Mouse (Mus musculus) heart, postnatal 0 days (tissue): Measurements from ENCODE around the gene Trim50. TPM values are rescaled to one million over a fixed set of nuclear protein-coding genes. Genes with fewer than 3 reads are reported as not detected.
A peak's percentile ranks its signal among the peaks of the same experiment; 100 is the strongest.
"Not testable (repeated sequence)": the region's sequence is repeated elsewhere in the genome, so short reads cannot be mapped to it uniquely, and the experiment has no call there.

Experiments used
- ATAC-seq: fragments of 200-750 bp; cut with Nextera tagmentation; 2 replicates; pipeline ENCODE4 v1.8.0; 2017; ENCODE audit warnings: low read depth, moderate number of reproducible peaks, moderate library complexity; ENCODE audit not compliant: insufficient read depth
- DNase-seq: peaks from one replicate; pipeline ENCODE4 v3.0.0-alpha.2; 2016; ENCODE audit warnings: low spot score
- H3K27ac ChIP-seq: fragments of 300-500 bp; sonication (generic); 2 replicates; pipeline ENCODE4 v1.5.1; 2014; ENCODE audit warnings: low read depth, mild to moderate bottlenecking
- H3K27me3 ChIP-seq: fragments of 300-500 bp; sonication (generic); 2 replicates; pipeline ENCODE4 v1.6.1; 2014; ENCODE audit warnings: low read length, mixed read lengths; ENCODE audit not compliant: control insufficient read depth, insufficient read depth
- H3K36me3 ChIP-seq: fragments of 300-500 bp; sonication (generic); replicated peaks from 2 replicates; pipeline ENCODE4 v1.6.1; 2014; ENCODE audit warnings: low read length, mixed read lengths; ENCODE audit not compliant: control insufficient read depth, insufficient read depth
- H3K4me1 ChIP-seq: fragments of 300-500 bp; sonication (generic); 2 replicates; pipeline ENCODE4 v1.6.1; 2014; ENCODE audit warnings: antibody characterized with exemption; ENCODE audit not compliant: control insufficient read depth, insufficient read depth
- H3K4me2 ChIP-seq: fragments of 300-500 bp; sonication (generic); 2 replicates; pipeline ENCODE4 v1.6.1; 2014; ENCODE audit warnings: low read depth, mild to moderate bottlenecking, low read length, moderate library complexity
- H3K4me3 ChIP-seq: fragments of 300-500 bp; sonication (generic); 2 replicates; pipeline ENCODE4 v1.5.1; 2014; ENCODE audit warnings: low read depth, low read length
- H3K9ac ChIP-seq: fragments of 300-500 bp; sonication (generic); replicated peaks from 2 replicates; pipeline ENCODE4 v1.6.1; 2014; ENCODE audit warnings: low read depth, low read length, mixed read lengths
- H3K9me3 ChIP-seq: fragments of 300-500 bp; sonication (generic); replicated peaks from 2 replicates; pipeline ENCODE4 v1.6.1; 2016; ENCODE audit warnings: low read length; ENCODE audit not compliant: control insufficient read depth
- CTCF ChIP-seq: IDR thresholded peaks from 2 replicates; pipeline ENCODE4 v1.5.1; 2016; ENCODE audit warnings: antibody characterized with exemption, control low read depth, low read depth
- EP300 ChIP-seq: IDR thresholded peaks from 2 replicates; pipeline ENCODE4 v1.6.1; 2016; ENCODE audit warnings: antibody characterized with exemption, low read depth
- WGBS: fragments of 180-500 bp; shearing (Covaris S2); extraction: QIAGEN DNeasy Blood & Tissue Kit; methylation state at CpG from one replicate; pipeline ENCODE4 v1.1.7; 2014; 5-methylcytosine and 5-hydroxymethylcytosine counted together
- polyA plus RNA-seq: library from polyadenylated mRNA; unstranded; fragments of >200 nt; fragmentation: Nextera tagmentation; extraction: Ambion mirVana; gene quantifications from 2 replicates; pipeline ENCODE4 v1.2.1, GENCODE M21; 2015
- total RNA-seq: library from RNA; depleted of rRNA; stranded (reverse); fragments of >200 nt; gene quantifications from 2 replicates; pipeline ENCODE4 v1.2.3, GENCODE M21; 2014; ENCODE audit warnings: low replicate concordance

Trim50 gene
- total and polyA plus RNA-seq, 2 experiments from 2014 or later, result not detected

DNA sequence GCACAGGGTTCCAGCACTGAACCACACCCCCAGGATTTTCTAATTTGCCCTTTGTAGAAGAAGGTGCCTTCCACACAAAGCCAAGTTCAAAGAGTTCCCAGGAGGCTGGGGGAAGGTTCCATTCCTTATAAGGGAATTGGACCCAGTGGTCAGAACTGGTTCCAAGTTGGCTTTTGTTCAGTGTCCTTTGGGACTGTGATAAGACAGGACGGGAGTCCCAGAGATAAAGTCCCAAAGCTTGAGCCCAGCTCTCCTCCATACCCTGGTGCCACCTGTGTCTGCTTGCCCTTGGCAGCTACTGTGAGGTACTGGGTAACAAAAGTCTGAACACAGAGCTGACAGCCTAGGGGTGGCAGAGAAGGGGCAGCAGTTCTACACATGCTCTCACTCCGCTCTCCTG is 6.7 kb downstream of the Trim50 start:
- no peaks in the 10 kb centered on the region for H3K9me3 ChIP-seq
- TF ChIP-seq CTCF (no peak), EP300 (no peak)
- H3K9ac ChIP-seq, result no peak overlapping the region
- ATAC-seq, result peak; percentile 64; the same call in 1 of the 2 replicates
- no peak overlapping the region for H3K27ac ChIP-seq
- WGBS, result 40% methylated on average over 2 of the region's 2 CpGs
- H3K27me3 ChIP-seq, result no peaks in the 10 kb centered on the region
- no peak for DNase-seq
- H3K4me2 ChIP-seq, result no peak overlapping the region
- H3K4me1 ChIP-seq, result peaks cover 6% of the 10 kb centered on the region; the same call in 1 of the 2 replicates
- H3K36me3 ChIP-seq, result no peaks in the 10 kb centered on the region
- H3K4me3 ChIP-seq, result no peak overlapping the region

DNA sequence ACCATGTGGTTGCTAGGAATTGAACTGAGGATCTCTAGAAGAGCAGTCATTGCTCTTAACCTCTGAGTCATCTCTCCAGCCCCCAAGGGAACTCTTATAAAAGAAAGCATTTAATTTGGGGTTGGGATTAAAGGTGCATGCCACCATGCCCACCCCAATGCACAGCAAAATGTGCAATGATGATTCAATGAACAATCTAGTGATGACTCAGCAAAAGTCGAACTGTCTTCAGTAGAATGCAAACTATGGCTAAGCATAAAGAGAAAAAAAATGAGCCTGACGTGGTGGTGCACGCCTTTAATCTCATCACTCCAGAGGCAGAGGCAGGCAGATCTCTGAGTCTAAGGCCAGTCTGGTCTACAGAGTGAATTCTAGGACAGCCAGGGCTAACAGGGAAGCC is 9.5 kb downstream of the Trim50 start:
- peaks cover 6% of the 10 kb centered on the region; the same call in 1 of the 2 replicates for H3K4me1 ChIP-seq
- H3K4me2 ChIP-seq, result no peak overlapping the region
- H3K27me3 ChIP-seq, result no peaks in the 10 kb centered on the region
- no peaks in the 10 kb centered on the region for H3K36me3 ChIP-seq
- ATAC-seq (no peak), DNase-seq (no peak)
- no peak overlapping the region for H3K27ac ChIP-seq
- no peak for TF ChIP-seq EP300
- no peak for TF ChIP-seq CTCF
- H3K9me3 ChIP-seq, result no peaks in the 10 kb centered on the region
- H3K9ac ChIP-seq, result no peak overlapping the region
- 76% methylated on average over 3 of the region's 3 CpGs for WGBS
- H3K4me3 ChIP-seq, result no peak overlapping the region

GRCm38 (mm10) chr5:135363540-135363939 is 10.4 kb downstream of the Trim50 start:
- H3K9me3 ChIP-seq, result no peaks in the 10 kb centered on the region
- TF ChIP-seq EP300 (no peak), CTCF (peak; percentile 69)
- no peaks in the 10 kb centered on the region for H3K27me3 ChIP-seq
- peaks cover 6% of the 10 kb centered on the region; the same call in 1 of the 2 replicates for H3K4me1 ChIP-seq
- H3K4me3 ChIP-seq, result no peak overlapping the region
- peak; percentile 27 for DNase-seq
- WGBS, result 24% methylated on average over 12 of the region's 12 CpGs
- H3K9ac ChIP-seq, result no peak overlapping the region
- peak; percentile 30; the same call in 1 of the 2 replicates for ATAC-seq
- H3K27ac ChIP-seq, result no peak overlapping the region
- no peaks in the 10 kb centered on the region for H3K36me3 ChIP-seq
- H3K4me2 ChIP-seq, result no peak overlapping the region

GRCm38 (mm10) chr5:135367841-135368240 is 14.7 kb downstream of the Trim50 start:
- no peaks in the 10 kb centered on the region for H3K9me3 ChIP-seq
- peaks cover 15% of the 10 kb centered on the region for H3K4me1 ChIP-seq
- DNase-seq (no peak), ATAC-seq (no peak)
- H3K27me3 ChIP-seq, result no peaks in the 10 kb centered on the region
- H3K4me2 ChIP-seq, result no peak overlapping the region
- H3K36me3 ChIP-seq, result peaks cover 13% of the 10 kb centered on the region
- H3K27ac ChIP-seq, result no peak overlapping the region
- no peak overlapping the region for H3K4me3 ChIP-seq
- TF ChIP-seq EP300 (no peak), CTCF (peak; percentile 43; the same call in 1 of the 2 replicates)
- WGBS, result 48% methylated on average over 6 of the region's 6 CpGs
- no peak overlapping the region for H3K9ac ChIP-seq

DNA sequence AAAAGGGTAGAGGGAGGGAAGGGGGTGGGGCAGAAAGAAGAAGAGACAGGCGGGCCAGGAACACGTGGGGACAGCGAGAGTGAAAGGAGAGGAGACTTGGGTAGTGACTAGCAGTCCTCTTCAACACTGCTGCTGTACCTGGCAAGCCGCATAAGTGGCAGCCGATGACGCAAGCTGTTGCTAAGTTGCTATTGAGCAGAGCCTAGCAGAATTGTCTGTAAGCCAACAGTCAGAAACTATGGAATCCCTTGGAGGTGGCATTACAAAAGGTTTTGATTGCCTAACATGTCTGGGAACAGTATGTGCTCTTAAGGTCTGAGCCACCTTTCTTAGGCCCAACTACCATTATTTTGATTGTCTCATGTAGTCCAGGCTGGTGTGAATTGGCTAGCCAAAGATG is 15.2 kb downstream of the Trim50 start:
- H3K36me3 ChIP-seq, result peaks cover 17% of the 10 kb centered on the region
- H3K27ac ChIP-seq, result no peak overlapping the region
- DNase-seq, result no peak
- H3K4me1 ChIP-seq, result peaks cover 15% of the 10 kb centered on the region
- no peak overlapping the region for H3K4me3 ChIP-seq
- 69% methylated on average over 6 of the region's 6 CpGs for WGBS
- TF ChIP-seq CTCF (no peak), EP300 (no peak)
- H3K9me3 ChIP-seq, result no peaks in the 10 kb centered on the region
- no peak for ATAC-seq
- no peak overlapping the region for H3K4me2 ChIP-seq
- H3K27me3 ChIP-seq, result no peaks in the 10 kb centered on the region
- H3K9ac ChIP-seq, result no peak overlapping the region

- DNase-seq, ATAC-seq, H3K27me3 ChIP-seq, H3K9me3 ChIP-seq: not testable (repeated sequence)
- peak overlapping the region; percentile 76 for H3K4me3 ChIP-seq
- 57% methylated on average over 9 of the region's 9 CpGs for WGBS
- peaks cover 15% of the 10 kb centered on the region for H3K4me1 ChIP-seq
- peaks cover 25% of the 10 kb centered on the region for H3K36me3 ChIP-seq
- H3K4me2 ChIP-seq, result peak overlapping the region; percentile 96
- H3K9ac ChIP-seq, result peak overlapping the region; percentile 67
- H3K27ac ChIP-seq, result peak overlapping the region; percentile 85
Measured at GRCm38 (mm10) chr5:135369196-135369595, 16.1 kb downstream of the Trim50 start.
